Mouse (Mus musculus) MEL-GATA-1-ER (cell line): ENCODE results near the gene Esr1.

Experiments used
- DNase-seq: peaks from one replicate; pipeline ENCODE4 v3.0.0-alpha.2; 2012; ENCODE audit warnings: low read depth; ENCODE audit errors: extremely low read depth

Gene Esr1

GRCm38 (mm10) chr10:4824366-4824765 is 213.0 kb downstream of the Esr1 start:
- DNase-seq = no peak

- DNase-seq = no peak
Measured at GRCm38 (mm10) chr10:4830592-4830991, 219.2 kb downstream of the Esr1 start.

GRCm38 (mm10) chr10:4838099-4838498 is 226.7 kb downstream of the Esr1 start:
- no peak for DNase-seq

- DNase-seq = no peak
Measured at GRCm38 (mm10) chr10:4841039-4841438, 229.6 kb downstream of the Esr1 start.

GRCm38 (mm10) chr10:4847523-4847922 is 236.1 kb downstream of the Esr1 start:
- DNase-seq = no peak

GRCm38 (mm10) chr10:4849881-4850280 is 238.5 kb downstream of the Esr1 start:
- DNase-seq = no peak

GRCm38 (mm10) chr10:4875076-4875737 is 263.8 kb downstream of the Esr1 start:
- no peak for DNase-seq

GRCm38 (mm10) chr10:4881391-4881790 is 270.0 kb downstream of the Esr1 start:
- DNase-seq = no peak

GRCm38 (mm10) chr10:4885506-4885905 is 274.1 kb downstream of the Esr1 start:
- DNase-seq = no peak

- DNase-seq = no peak
Measured at GRCm38 (mm10) chr10:4885961-4886360, 274.6 kb downstream of the Esr1 start.

- no peak for DNase-seq
Measured at GRCm38 (mm10) chr10:4893475-4893874, 282.1 kb downstream of the Esr1 start.

- no peak for DNase-seq
Measured at GRCm38 (mm10) chr10:4897789-4898188, 286.4 kb downstream of the Esr1 start.

GRCm38 (mm10) chr10:4900324-4900723 is 288.9 kb downstream of the Esr1 start:
- DNase-seq = no peak

GRCm38 (mm10) chr10:4909271-4909670 is 297.9 kb downstream of the Esr1 start:
- DNase-seq = no peak

- DNase-seq = no peak
Measured at GRCm38 (mm10) chr10:4910451-4910850, 299.1 kb downstream of the Esr1 start.

- no peak for DNase-seq
Measured at GRCm38 (mm10) chr10:4919046-4919445, 307.7 kb downstream of the Esr1 start.

- no peak for DNase-seq
Measured at GRCm38 (mm10) chr10:4923616-4924015, 312.2 kb downstream of the Esr1 start.

- DNase-seq = no peak
Measured at GRCm38 (mm10) chr10:4924391-4924790, 313.0 kb downstream of the Esr1 start.

GRCm38 (mm10) chr10:4943148-4943547 is 331.8 kb downstream of the Esr1 start:
- no peak for DNase-seq

- no peak for DNase-seq
Measured at GRCm38 (mm10) chr10:4944725-4945124, 333.3 kb downstream of the Esr1 start.

GRCm38 (mm10) chr10:4965768-4966167 is 354.4 kb downstream of the Esr1 start:
- DNase-seq = no peak

- DNase-seq = no peak
Measured at GRCm38 (mm10) chr10:4971156-4971555, 359.8 kb downstream of the Esr1 start.

- DNase-seq = no peak
Measured at GRCm38 (mm10) chr10:4971586-4971985, 360.2 kb downstream of the Esr1 start.

- DNase-seq = no peak
Measured at GRCm38 (mm10) chr10:4972026-4972425, 360.6 kb downstream of the Esr1 start.
